Mouse (Mus musculus) C2C12 (cell line): ENCODE measurements at regions not wholly inside any gene's neighbourhood (a gene's known extent, or its start where the extent isn't known, plus 50 kb on each side); places are given as distances from the start of the nearest gene placed in this dataset.

Experiments
- CEBPB ChIP-seq: IDR thresholded peaks from one replicate; pipeline ENCODE4 v1.6.1; 2011; ENCODE audit warnings: low read depth, mild to moderate bottlenecking, control low read depth, moderate library complexity
- CTCF ChIP-seq: IDR thresholded peaks from one replicate; pipeline ENCODE4 v1.5.1; 2011; ENCODE audit not compliant: control insufficient read depth, insufficient read depth, insufficient read length
- FOSL1 ChIP-seq: IDR thresholded peaks from one replicate; pipeline ENCODE4 v1.8.0; 2011; ENCODE audit warnings: mild to moderate bottlenecking, low read length; ENCODE audit not compliant: poor library complexity, insufficient read depth, severe bottlenecking
- MAX ChIP-seq: IDR thresholded peaks from one replicate; pipeline ENCODE4 v1.6.1; 2011; ENCODE audit warnings: mild to moderate bottlenecking, control low read depth
- MYOG ChIP-seq: IDR thresholded peaks from one replicate; pipeline ENCODE4 v1.6.1; 2011; ENCODE audit not compliant: control insufficient read depth, insufficient read length; ENCODE audit errors: extremely low read depth

DNA sequence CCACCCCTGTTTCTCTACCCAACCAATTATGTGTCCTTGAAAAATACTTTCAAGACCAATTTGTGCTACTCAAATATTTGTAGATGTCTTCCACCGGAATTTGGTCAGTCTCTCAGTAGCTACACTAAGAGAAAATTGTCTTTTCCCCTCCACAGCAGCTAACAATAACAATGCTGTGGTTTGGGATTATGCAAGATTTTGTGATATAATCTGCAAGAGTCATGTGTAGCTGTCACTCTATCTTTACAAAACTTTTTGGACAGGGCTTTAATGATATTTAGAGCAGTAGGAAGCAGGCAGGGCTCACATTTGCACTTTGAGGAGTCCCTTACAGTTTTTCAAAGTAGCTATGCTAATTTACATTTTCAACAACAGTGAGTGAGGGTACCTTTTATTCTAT lies 128.1 kb downstream of the Slc5a7 start:
- TF ChIP-seq CEBPB (peak; percentile 89), CTCF (no peak), MAX (no peak), MYOG (no peak), FOSL1 (no peak)
